Mouse (Mus musculus): ENCODE data around the gene Ldlrap1.

GRCm38 (mm10) chr4:134734629-134735081 is 33.2 kb downstream of the Ldlrap1 start:
- TF ChIP-seq CTCF (IDR thresholded peaks at IDR 0.05; ENCODE audit: control insufficient read depth, insufficient read depth, insufficient replicate concordance, low read depth, low read length) (no peak), POLR2A (IDR thresholded peaks at IDR 0.05; ENCODE audit: control insufficient read depth, low read depth, low read length) (no peak)

Data from testis, adult 2 months (tissue).